Mouse (Mus musculus) thymus, postnatal 36 days (tissue): ENCODE data around the gene Dand5.

Experiments used
- DNase-seq, 2 experiments: peaks; one replicate each; pipeline ENCODE4 v3.0.0; 2022; ENCODE audit warnings: mixed read lengths in 2 of 2

Dand5 gene

DNA sequence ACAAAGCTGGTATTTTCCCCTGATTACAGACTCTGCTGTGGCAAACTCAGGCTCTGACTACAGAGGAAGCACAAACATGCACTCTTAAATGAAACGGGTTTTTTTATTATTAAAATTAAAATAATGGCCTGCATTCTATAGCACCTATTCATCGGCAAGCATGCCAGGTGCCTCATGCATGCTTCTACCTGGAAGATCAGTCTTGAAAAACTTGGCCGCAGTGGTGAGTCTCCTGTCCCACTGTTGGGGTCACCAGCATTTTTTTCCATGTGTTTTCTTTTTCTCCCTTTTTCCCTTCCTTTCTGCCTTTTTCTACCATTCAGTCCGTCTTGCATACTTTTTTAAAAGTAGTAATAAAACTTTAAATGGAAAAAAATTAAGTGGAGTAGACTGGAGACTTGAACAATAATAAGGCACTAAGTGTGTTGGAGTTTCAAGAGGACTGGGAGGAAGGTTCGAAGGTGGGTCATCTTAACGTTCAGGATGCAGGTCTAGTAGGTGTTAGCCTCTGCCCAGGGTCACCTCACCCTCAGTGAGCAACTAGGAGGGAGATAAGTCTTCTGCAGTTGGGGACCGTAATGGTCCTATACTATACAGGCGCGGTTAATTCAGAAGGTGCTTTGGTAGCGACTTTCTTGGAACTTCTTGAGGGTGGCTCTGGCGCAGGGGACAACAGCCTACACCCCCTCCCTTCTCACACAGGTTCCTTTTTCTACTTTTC is 39.3 kb downstream of the Dand5 start:
- DNase-seq: no peak

DNA sequence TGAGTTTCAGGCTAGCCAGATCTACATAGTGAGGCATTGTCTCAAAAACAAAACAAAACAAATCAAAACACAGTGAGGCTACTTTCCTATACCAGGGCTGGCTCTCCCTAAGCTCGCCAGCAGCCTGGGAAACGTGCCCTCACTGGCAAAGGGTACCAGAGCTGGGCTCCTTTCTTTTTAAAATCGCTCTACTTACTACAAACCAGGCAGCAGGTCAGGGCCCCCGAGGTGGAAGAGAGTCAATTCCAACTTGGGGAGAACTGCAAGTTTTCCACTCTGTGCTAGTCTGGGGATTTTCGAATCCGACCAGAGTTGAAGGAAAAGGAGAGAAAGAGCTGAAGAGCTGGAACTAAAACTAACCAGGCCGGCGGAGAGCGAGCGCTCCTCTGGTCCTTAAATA is 39.9 kb downstream of the Dand5 start:
- no peak for DNase-seq

DNA sequence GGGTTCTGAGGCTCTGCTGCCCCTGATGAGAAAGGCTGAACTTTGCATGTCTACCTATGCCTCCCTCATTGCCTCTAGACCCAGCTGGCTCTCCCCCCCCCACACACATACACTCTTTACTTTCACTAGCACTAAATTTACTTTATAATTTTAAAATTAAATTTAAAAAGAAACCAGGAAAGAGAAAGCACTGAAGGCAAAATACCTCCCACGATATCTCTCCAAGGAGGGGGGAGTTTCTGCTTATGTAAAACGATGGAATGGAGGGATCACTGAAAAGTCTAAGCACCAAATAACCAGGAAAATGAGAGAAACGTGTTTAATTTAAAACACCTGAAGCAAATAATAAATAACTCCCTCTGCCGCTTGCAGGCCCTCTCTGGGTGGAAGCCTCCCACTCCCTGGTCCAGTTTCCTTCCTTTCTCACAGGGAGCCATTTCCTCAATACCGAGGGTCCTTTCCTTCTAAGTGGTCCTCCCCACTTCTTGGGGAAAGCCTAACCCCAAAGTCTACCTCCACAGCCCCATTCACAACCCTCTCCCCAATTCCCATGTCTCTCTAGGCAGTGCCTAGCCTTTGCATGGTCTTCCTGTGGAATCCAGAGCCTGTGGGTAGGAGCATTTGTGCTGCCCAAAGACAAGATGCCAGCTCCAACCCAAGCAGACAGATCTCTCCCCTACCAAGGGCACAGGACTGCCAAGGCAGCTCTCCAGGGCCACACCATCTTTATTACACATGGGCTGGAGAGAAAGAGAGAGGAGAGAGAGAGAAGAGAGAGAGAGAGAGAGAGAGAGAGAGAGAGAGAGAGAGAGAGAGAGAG is 40.7 kb downstream of the Dand5 start:
- DNase-seq: no peak

DNA sequence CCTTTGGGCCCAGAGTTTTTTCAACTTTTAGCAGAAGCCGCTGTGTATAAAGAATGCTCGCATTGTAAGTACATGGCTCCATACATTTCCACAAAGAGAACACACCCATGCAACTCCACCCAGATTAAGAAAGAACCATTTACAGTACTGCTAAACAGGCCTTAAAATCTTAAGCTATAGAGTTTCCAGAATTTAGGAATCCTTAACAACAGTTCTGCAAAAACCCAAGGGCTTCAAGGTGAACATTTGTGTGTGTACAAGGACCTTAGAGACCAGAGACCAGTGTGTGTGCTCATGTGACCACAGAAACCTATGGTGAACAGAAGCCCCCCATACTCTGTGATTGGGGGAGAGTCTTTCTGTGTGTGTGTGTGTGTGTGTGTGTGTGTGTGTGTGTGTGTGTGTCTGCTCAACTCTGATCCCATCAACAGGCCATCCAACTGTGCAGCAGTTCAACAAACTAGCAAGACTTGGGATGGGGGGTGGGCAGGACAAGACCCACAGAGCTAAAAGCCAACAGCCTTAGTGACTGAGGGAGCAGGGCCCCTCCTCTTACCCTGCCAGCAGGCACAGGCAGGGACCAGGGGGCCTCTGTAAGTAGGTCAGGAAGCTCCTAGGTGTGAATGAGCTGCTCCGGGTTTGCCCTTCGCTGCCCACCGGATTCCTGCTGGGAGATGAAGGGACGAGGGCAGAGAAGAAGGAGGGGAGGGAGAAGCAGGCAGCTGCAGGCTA is 41.5 kb downstream of the Dand5 start:
- no peak for DNase-seq

DNA sequence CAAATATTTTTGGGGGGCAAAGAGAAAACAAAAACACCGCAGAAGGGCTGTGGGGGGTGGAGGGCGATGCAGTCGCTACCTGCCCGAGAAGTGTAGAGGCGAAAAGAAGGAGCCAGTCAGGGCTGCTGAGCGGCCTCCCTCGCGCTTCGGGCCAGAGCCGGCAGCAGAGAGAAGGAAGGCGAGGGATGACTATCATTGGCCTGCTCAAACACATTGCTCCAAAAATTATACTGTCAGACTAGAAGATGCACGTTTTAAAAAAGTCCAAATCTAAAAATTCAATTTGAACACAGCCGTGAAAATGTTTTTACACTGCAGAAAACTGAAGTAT is 42.4 kb downstream of the Dand5 start:
- no peak for DNase-seq

DNA sequence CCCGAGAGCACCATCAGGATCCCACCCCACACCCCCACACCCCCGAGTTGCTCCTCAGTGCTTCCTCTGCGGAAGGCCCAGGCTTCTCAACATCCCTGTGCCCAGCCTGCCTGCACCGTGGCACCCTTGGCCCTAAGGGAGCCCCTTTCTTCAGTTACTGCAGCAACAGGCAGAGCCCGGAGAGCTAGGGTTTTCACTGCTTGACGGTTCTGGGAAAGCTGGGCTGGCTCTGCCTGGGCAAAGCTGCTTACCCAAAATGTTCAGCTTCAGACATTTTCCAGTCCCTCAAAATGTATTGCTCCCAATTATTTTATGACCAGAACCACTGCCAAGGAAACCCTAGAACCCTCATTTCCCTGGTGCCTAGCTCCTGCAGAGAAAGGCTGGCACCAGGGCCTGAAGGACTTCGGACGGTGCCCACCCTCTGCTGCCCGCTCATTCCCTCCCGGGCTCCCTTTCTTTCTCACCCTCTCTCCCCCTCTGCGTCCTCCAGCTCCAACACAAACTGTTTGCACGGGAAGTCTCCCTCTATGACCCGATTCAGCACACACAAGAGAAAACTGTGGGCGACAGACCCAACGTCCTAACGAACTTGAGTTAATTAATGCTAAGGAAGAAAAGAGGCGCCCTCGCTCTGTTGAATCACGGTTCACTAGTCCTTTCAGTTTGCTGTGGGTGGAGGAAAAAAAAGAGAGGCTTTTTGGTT is 43.0 kb downstream of the Dand5 start:
- DNase-seq: no peak

DNA sequence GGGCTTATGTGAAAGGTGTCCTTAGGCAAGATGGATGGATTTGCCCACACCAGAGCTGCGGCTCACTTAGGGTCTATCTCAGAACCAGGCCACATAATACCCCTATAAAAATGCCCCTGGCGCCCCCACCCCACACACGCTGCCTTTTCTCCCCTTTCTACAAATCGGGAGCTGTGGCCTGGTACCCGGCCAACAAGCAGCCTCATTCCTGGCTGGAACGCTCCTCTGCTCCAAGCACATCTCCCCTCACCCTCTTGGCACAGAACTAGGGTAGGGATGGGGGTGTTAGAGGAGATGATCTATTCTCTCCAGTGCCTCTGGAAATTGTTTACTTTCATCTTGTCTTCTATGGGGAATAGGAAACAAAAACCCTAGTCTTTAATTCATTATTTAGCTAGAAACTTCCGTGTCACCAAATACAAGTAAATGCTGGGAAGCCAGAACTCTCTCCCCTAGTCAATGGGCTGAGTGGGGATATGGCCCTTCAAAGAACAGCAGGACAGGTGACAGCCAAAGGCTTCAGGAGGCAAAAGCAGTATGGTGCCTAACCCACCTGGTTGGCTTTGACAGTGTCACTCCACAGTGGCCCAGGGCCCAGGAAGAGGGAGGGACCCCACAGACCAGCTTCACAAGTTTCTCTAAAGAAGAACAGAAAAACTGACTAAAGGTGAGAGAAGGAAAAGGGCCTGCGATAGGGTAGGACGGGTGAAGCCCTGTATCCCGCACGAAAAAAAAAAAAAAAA is 43.8 kb downstream of the Dand5 start:
- no peak for DNase-seq

DNA sequence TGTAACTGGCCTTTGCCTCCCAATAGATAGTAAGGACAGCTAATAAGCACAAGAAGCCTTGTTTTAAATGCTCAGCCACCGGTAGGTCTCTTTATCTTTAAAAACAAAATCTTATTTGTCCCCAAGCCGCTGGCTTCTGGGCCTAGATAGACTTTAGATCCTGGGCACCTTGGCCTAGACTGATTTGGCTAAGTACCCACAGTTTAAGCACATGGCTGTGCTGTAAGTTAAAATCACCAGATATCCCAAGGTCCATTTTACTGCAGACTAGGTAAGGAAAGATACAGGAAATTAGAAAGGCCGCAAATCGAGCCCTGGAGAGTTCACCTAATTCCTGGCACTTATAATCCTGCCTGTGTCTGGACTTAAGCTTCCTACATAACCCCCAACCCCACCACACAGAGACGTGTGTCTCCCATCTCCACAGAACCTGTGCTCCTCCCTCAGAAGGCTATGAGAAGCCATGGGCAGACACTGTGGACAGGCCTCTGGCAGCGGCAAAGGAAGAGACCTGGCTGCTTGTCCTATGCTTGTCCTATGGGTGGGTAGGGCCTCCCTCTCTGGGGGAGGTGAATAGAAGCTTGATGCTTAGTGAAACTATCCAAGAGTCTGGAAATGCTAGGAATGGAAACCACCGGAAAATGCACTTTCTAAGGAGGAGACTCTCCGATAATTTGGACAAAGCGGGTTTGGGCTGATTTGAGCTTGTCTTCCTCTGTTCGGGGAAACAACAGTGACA is 44.6 kb downstream of the Dand5 start:
- no peak for DNase-seq

DNA sequence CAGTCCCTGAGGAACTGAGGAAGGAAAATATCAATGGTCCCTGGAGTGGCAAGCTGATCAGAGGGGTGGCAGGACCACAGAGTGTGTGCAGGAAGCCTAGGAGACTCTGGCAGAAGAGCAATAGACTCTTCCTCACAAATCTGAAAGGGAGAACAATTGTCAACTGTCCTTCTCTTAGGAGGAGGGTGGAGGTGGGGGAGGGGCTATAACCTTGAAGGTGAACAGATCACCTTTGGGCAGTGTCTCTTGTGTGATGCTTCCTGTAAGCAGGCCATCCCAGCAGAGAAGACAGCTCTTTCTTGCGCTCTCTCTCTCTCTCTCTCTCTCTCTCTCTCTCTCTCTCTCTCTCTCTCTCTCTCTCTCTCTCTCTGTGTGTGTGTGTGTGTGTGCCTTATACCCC is 46.1 kb downstream of the Dand5 start:
- DNase-seq: no peak

DNA sequence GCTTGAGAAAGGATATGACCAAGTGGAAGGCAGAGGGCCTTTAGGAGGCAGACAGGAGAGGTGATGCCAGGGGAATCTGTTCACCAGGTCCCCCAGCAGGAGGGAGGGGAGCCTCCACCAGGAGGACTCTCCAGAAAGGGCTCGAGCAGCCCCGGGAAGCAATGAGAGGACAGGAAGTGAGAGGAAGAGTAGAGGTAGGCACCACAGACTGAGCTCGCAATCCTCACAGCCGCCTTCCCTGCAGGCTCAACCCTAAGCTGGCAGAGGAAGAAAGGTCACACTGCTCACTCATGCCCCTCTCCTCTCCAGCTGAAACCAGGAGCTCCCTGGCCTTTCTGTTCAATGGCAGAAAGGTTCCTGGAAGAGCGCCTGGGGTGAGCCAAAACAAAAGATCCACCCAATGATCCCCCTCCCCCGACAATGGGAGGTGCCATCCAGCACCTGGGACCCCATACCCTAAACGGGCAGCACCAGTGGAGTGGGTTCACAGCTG is 47.0 kb downstream of the Dand5 start:
- DNase-seq: no peak

DNA sequence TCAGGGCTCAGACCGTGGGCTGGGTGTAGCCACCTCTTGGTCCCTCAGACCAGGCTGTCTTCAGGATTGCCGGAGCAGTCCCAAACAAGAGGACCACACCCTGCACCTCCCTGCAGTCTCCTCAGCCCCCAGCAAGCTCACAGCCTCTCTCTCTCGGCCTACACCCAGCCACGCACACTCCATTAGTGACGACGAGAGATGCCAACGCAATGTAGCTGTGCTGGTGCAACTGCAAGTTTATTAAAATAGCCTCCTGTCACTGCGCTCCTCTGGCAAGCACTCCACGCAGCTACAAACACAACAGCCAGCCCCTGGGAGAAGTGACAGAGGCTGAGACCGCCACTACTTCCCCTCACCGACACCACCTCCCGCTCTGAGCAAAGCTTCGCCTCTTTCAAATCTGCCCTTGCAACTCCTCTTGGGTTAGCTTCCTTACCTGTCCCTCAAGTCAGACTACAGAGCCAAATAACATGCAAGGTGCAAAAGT is 47.5 kb downstream of the Dand5 start:
- DNase-seq: no peak

DNA sequence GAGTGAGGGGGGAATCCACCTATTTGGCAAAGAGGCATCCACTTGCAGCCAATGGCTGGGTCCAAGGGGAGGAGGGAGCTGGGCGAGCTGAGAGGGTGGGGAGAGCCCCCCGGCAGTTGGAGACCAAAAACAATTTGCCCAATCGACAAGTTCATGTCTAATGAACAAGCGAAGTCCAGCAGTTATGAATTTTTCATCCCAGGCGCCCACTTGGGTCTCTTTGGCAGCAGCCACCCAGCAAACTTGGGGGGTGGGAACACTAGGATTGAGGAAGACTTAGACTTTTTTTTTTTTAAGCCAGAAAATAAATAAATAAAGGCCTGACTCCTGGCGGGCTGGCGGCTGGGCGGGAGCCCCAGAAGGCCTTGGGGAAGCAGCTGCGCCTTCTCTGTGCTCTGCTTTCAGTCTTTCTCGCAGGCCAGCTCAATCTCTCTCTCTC is 48.1 kb downstream of the Dand5 start:
- DNase-seq: no peak

DNA sequence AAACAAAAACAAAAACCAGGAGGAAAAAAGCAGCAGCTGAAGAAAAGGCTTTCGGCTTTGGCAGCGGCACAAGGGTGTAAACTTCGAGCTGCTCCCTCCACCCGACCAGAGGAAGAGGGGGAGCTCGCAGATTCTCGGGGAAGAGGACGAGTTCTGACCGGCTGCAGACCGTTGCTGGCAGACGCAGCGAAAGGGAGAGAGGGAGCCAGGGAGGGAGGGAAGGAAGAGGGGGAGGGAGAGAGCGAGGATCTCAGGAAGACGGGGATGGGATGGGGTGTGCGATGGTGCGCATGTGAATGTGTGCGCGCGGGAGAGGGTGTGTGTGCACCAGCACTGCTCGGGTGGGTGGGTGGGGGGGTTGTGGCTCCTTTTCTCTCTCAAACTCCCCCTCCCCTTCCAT is 48.8 kb downstream of the Dand5 start:
- no peak for DNase-seq

DNA sequence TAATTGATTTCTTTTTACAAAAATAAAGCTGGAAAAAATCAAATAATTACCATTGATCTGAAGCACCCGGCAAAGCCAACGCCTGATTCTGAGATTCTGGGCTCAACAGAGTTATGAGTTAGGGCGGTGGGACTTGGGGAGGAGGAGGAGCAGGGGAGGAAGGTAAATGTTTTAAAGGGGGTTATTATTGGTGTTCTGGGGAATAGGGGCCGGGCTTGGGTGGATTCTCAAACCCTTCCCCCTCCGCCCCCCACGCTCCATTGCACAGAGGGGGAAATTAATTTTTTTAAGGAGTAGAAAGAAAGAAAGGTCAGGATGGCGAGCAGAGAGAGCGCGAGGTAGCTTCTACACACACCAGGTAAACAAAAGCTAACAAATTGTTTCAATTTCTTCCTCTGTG is 49.3 kb downstream of the Dand5 start:
- DNase-seq: no peak

DNA sequence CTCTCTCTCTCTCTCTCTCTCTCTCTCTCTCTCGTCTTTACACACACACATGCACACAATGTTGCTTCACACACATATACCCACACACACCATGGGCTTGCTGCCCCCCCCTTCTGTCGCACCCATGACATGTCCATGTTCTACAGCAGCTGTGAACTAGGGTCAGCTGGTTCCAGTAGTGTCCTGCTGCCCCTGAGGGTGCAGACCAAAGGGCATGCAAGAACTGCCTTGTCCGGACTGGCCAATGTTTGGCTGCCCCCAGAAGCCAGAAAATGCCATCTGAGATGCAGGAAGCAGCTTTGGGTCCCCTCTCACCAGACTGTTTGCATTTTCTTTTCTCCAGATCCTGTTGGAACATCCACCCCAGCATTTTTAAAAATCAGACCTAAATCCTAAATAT is 50.0 kb downstream of the Dand5 start:
- no peak for DNase-seq

DNA sequence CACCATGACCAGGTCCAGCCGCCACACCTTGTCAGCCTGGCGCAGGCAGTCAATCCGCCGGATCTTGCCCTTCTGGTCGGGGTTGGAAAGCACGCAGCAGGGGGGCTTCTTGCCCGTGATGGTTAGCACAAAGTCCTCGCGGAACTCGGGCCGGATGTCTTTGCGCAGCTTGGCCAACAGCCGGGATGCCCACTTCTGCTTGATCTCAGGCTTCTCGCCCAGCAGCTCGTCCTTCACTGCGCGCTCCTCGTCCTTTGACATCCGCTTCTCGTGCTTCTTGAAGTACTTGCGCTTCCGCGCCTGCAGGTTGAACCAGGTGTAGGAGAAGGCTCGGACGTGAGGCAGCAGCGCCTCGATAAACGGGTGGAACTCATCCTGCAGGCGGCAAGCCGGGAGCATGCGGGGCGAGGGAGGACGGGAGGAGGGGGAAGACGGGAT is 50.7 kb downstream of the Dand5 start:
- no peak for DNase-seq

DNA sequence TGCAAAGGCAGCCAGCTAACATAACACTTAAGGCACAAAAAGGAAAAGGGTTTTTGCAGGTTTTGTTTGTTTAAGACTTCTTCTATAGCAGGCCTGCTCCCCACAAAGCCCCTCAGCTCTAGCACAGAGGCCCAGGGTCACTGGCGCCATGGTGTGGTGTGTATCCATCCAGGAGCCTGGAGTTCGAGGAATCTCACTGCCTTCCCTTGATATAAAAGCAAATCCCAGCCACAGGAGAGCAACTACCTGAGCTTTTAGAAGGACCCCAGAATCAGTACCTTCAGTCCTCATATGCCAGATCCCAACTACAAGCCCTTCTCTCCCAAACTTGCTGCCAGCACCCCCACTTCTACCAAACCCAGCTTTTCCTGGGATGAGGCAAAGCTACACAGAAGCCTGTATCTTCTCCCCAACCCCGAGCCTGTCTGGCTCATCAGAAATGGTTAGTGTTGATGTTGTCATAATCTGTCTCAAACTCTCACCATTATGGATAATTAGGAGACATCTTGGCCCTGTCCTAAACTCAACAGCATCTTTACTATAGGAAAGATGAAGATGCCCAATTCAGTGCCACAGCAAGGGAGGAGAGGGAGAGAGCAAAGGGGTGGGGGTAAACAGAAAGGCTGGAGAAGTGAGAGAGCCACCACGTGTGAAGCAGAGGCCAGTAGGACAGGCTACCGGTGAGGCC is 51.5 kb downstream of the Dand5 start:
- no peak for DNase-seq

DNA sequence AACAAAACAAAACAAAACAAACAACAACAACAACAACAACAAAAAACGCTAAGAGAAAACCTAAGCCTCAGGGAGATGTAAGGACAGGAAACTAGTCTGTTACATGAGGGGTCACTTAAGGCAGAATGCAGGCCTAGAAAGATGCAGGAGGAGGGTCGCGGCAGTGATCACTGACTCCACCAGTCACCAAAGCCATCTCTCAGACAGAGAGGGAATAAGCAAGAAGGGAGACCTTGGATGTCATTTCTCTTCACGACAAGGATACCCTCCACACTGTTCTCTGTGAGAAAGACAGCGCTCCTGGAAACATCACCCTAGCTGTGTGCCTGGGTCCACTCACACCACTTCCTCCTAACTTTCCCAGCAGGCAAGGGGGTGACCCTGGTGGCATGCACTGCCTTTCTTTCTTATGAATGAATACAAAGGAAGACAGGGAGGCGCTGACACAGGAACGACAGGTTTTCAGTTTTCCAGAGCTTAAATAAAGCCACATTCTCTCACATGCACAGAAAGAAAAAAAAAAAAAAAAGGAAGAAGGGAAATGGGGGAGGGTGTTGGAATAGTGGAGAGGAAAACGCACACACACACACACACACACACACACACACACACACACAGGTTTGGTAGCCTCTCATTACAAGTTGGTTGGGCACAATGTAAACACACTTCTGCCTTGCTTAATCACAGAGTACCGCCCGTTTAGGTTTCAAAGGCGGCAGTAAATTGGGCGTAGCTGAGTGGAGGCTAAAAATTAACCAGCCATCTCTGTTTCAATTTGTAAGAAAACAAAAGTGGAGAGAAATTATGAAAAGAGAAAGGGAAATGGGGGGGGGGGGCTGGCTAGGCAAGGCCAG is 52.3 kb downstream of the Dand5 start:
- no peak for DNase-seq

DNA sequence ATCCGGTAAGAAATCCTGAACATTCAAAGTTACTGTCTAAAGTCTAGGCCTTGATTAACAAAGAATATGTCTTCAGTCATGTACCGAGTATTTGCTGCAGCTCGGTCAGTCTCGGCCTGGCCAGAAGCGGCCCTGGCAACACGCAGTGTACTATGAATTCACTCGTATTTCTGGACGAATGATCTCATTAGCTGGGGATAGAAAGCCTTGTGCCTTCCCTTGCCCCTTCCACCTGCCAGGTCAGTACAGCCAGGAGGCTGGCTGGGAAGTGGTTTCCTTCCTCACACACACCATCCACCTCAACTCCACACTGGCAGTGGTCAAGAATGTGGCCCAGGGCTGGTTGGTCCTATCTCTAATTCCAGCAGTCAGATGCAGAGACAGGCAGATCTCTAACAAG is 53.3 kb downstream of the Dand5 start:
- DNase-seq: no peak
